Mouse (Mus musculus) stomach, adult 2 months (tissue): ENCODE results near the gene Btbd35f19. TPM values are rescaled to one million over a fixed set of nuclear protein-coding genes. Genes with fewer than 3 reads are reported as not detected.

Experiments
- polyA plus RNA-seq: library from polyadenylated mRNA; depleted of rRNA; stranded (reverse); fragments of >200 nt; gene quantifications from 2 replicates; pipeline ENCODE4 v1.2.3, GENCODE M21; 2012; rRNA removed

Gene Btbd35f19
- polyA plus RNA-seq: not detected in 2 replicates

GRCm38 (mm10) chrX:31383818-31384217, at the start of gene Btbd35f19:
Btbd35f19 (minus strand) TSS chrX:31383918.

GRCm38 (mm10) chrX:31336154-31336553, 47.6 kb downstream of the Btbd35f19 start, which contains the start of gene Btbd35f26:
Btbd35f26 (plus strand) TSS chrX:31336454.

Other genes with a start within 250 kb of the Btbd35f19 start
- not detected in 2 replicates for gene Spin2f, start 130.0 kb downstream of the Btbd35f19 start, polyA plus RNA-seq
- not detected in 2 replicates for gene Btbd35f26, start 47.5 kb downstream of the Btbd35f19 start, polyA plus RNA-seq
- not detected in 2 replicates for gene Gm21883, start 190.4 kb upstream of the Btbd35f19 start, polyA plus RNA-seq
- gene Spin2e, start 235.0 kb upstream of the Btbd35f19 start, polyA plus RNA-seq: not detected in 2 replicates